Mouse (Mus musculus) small intestine, adult 2 months (tissue): ENCODE measurements around the gene Tspan33.

Experiments
- CTCF ChIP-seq: fragments of 200-500 bp; IDR thresholded peaks from 2 replicates; pipeline ENCODE4 v1.5.1; 2012; ENCODE audit warnings: low read depth, mild to moderate bottlenecking, control low read depth, inconsistent platforms, low read length, moderate library complexity, mixed read lengths; ENCODE audit not compliant: insufficient replicate concordance, insufficient read length; ENCODE audit errors: extremely low read depth
- POLR2A ChIP-seq: fragments of 200-500 bp; IDR thresholded peaks from 2 replicates; pipeline ENCODE4 v1.6.1; 2012; ENCODE audit warnings: low read depth, mild to moderate bottlenecking, control low read depth, inconsistent platforms, low read length, moderate library complexity

DNA sequence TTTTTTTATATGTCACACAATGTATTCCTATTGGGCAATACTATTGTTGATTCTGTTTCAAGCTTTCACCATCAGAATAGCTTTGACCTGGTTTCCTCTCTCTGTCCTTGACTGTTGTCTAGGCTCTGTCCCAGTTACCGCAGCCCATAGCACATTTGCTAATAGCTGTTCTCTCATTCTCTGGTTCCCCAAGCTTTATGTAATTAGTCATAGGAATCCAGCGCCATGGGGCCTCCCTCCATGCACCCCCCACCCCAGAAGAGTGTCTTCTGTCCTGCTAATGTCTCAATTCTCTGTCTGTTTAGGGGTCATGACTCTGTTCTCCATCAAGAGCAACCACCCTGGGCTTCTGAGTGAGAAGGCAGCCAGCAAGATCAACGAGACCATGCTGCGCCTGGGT lies 62.5 kb downstream of the Tspan33 start:
- TF ChIP-seq CTCF, result no peak
- no peak for TF ChIP-seq POLR2A
